Mouse (Mus musculus): ENCODE measurements around the gene Olfr1361. TPM values are rescaled to one million over a fixed set of nuclear protein-coding genes. Genes with fewer than 3 reads are reported as not detected.

The Olfr1361 gene
- total RNA-seq (2021) = not detected
- long read RNA-seq, experiment 1 = 0 reads
- long read RNA-seq, experiment 2 = 0 reads

DNA sequence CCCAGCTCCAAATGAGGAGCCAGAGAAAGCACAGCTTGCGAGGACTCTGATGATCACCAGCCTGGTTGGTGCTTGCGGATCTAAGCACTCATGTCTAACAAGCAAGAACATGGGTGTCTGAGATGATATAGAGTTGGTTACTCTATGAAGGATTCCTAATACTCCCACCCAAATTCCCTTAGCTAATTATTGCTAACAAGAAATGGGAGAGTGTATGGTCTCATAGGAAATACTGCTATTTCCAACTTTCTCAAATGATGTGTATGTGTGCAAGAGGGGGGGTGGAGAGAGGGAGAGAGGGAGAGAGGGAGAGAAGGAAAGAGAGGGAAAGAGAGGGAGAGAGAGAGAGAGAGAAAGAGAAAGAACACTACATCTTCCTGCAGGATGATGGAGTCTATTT lies at the start of gene Olfr1361:
Gene Olfr1361 (minus strand): TSS at position 101 of the 400 bp plus-strand sequence.
- no peak for DNase-seq (ENCODE audit: low spot score in 2 of 2)

DNA sequence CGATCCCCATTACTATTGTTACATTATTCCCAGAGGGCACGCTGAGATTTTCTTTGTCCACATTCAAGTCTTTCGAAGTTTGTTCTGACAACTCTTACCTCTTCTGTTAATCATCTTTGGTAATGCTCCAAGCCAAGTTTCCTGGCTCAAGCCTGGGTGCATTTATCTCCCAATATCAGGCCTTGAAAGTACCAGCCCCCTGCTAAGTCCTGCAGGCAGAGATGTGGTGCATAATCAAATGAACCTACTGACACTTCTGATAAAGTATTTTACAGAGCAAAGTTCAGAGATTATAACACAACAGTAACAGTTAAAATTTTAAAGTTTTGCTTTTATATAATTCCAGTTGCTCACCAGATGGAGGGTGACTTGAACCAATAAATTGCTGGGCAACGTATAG lies 48.5 kb upstream of the Olfr1361 start:
- DNase-seq (ENCODE audit: low spot score in 2 of 2) = no peak

DNA sequence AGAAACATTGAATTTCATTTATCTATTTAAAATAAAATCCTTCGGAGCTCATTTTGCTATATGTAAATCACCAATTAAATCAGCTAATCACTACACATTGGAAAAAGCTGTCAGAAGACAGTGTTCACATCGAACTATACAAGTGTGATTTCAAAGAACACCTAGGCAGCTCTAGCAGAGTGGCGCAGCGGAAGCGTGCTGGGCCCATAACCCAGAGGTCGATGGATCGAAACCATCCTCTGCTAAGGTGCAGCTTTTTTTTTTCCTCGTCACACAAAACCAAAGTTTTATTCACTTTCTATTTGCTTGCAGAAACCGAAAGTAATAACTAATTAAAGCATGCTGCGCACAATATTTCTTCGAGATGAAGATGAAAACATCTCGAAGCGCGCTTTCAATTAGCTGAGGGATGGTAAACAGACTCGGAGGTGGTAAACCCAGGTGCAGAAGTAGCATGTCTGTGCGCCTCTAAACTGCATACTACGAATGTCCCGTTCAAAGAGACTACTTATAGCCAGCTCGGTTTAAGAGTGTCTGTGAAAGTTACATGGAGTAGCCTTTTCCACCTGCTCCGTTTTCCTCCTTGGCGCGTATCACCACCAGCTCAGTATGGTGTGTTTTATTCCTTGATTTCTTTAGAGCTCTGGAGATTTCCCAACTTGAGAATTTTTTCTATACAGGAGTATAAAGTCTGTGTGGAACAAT lies 47.8 kb upstream of the Olfr1361 start:
- DNase-seq (ENCODE audit: low spot score in 2 of 2) = peak; percentile 31 to 45

DNA sequence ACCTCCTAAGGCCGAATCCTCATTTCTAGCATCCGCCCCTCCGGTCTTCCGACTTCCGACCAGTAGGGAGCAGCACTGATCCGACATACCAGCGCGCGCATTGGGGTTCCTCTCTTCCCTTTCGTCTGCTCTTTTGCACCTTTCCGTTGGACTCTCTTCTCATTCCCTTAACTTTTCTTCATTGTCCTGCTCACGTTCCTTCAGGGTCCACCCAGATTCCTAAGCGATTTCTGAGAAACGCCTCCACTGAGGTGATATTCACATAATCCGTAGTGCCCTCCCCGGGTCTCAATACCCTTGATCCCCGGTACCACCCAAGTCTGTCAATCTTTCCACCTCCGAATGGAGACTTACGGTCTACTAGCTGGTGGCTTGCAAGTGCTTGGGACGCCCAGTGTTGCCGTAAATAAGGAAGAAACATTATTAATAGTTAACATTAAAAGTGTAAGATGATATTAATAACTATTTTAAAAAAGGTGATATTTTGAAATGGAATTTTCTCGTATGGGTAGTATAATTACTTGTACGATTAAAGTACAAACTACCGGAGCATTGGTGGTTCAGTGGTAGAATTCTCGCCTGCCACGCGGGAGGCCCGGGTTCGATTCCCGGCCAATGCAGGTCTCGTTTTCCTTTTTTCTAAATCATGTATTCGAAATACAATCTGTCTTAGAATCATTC lies 47.0 kb upstream of the Olfr1361 start:
- DNase-seq (ENCODE audit: low spot score in 2 of 2) = peak; percentile 64 to 81

DNA sequence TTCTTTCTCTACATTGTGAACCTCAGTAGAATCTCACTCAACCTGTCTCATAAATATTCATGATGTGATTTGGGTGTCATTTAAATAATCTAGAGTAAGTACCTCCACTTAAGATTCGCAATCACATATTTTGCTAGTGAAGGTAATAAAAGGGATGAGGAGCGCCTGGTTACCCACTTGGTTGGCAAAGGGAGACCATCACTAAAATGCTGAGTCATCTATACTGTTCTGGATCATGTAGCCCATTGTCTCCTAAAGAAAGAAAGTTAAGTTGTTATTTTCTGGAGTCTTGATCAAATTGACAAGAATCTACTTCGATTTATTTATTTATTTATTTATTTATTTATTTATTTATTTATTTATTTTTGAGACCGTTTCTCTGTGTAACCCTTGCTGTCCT lies 43.5 kb upstream of the Olfr1361 start:
- DNase-seq (ENCODE audit: low spot score in 2 of 2) = no peak

DNA sequence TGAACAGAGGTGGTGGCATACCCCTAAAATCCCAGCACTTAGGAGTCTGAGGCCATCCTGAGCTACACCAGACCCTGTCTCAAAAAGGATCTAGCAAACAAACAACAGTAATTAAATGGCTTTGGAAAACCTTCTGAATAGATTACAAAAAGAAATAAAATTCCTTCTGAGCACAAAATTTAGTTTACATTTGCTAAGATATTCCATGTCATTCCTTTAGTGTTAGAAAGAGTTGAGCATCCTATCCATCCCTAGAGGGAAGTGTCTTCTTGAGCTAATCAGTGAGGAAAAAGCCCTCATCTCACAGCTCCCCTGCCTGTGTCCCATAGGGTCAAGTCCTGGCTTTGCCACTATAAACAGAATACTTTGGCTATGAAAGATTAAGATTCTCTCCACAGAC lies 34.6 kb upstream of the Olfr1361 start, which contains the start of gene Olfr1359:
Gene Olfr1359 (plus strand): TSS at position 301 of the 400 bp plus-strand sequence.
- no peak for DNase-seq (ENCODE audit: low spot score in 2 of 2)

DNA sequence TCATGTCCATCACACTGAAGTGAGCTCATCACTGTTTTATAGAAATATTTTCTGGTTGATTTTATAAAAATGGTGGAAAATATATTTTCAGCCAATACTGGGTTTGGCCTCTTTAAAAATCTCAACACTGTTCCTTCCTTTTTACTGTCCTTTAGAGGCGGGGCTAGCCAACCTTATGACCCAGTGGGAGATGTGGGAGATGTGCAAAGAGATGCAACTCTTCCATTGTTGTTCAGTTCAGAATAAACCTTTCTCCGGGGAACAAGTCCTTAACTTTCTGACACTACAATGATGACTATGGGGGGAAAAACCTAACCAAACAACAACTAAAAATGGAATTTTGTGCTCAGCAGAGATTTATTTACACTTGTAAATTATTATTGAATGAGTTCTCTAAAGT lies 14.1 kb upstream of the Olfr1361 start, which contains the start of gene Olfr1360:
Gene Olfr1360 (minus strand): TSS at position 101 of the 400 bp plus-strand sequence.
- DNase-seq (ENCODE audit: low spot score in 2 of 2) = no peak

DNA sequence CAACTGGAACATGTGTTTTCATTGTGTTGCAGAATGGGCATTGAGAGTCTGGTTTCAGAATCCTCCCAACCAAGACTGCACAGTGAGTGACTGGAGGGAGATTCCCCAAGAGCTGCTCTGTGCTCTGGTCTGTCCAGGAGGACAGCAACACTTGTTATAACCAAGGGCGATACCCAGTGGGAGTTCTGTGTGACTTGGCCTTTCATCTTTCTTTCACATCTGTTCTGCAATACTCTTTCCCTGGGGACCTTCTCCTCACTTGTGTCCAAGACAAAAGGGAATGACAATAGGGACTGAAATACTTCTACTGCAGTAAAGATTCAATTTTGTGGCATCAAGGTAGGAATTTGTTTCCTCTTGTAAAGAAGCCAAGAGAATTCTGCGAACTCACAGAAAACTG lies 20.8 kb downstream of the Olfr1361 start, which contains the start of gene Olfr11:
Gene Olfr11 (minus strand): TSS at position 101 of the 400 bp plus-strand sequence.
- no peak for DNase-seq (ENCODE audit: low spot score in 2 of 2)

DNA sequence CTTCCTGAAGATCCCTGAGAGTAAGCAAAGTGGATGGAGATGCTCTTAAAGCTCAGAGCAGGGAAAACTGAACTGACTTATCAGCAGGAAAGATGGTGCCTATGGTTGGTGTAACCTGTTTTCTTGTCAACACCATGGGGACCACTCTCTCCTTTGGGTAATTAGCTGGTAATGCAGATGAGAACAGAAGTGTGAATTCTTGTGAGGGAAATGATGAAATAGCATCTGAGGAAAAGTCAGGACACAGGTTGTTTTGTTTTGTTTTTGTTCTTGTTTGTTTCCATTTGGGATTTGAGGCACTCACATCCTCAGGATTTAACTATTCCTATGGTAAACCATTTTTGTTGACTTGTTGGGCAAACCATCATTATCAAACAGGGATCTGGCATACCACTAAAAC lies 49.3 kb downstream of the Olfr1361 start, which contains the start of gene Olfr1362:
Gene Olfr1362 (minus strand): TSS at position 101 of the 400 bp plus-strand sequence.
- DNase-seq (ENCODE audit: low spot score in 2 of 2) = no peak

Other genes with a start within 250 kb of the Olfr1361 start
- gene Pgbd1, start 222.3 kb downstream of the Olfr1361 start, total RNA-seq (2021) = under 1 TPM; 0.90 to 0.95 TPM
- 10 to 100 TPM; 38.2 to 41.0 TPM for gene Zscan26, start 209.7 kb downstream of the Olfr1361 start, total RNA-seq (2021)
- 1 to 10 TPM; 1.8 TPM for gene Nkapl, start 194.9 kb downstream of the Olfr1361 start, total RNA-seq (2021)
- gene Zkscan4, start 184.5 kb downstream of the Olfr1361 start, total RNA-seq (2021) = 1 to 10 TPM; 6.1 to 6.5 TPM
- gene Gm10065, start 183.9 kb downstream of the Olfr1361 start, total RNA-seq (2021) = not detected
- 1 to 10 TPM; 9.0 to 10.0 TPM for gene AK157302, start 168.2 kb downstream of the Olfr1361 start, total RNA-seq (2021)
- gene Gm11273, start 162.0 kb downstream of the Olfr1361 start, total RNA-seq (2021) = 10 to 100 TPM; 83.5 to 90.6 TPM
- 10 to 100 TPM; 27.8 to 30.2 TPM for gene Zkscan8, start 132.3 kb downstream of the Olfr1361 start, total RNA-seq (2021)
- gene Olfr1366, start 120.6 kb downstream of the Olfr1361 start, total RNA-seq (2021) = not detected
- gene Olfr1535, start 103.5 kb downstream of the Olfr1361 start, total RNA-seq (2021) = not detected
- not detected for gene Olfr1364, start 81.6 kb downstream of the Olfr1361 start, total RNA-seq (2021)
- not detected for gene Olfr1362, start 49.4 kb downstream of the Olfr1361 start, total RNA-seq (2021)
- under 1 TPM in 1 of 2 experiments, not detected in 1; 0.08 TPM for gene Olfr11, start 20.9 kb downstream of the Olfr1361 start, total RNA-seq (2021)
- not detected for gene Olfr1360, start 14.0 kb upstream of the Olfr1361 start, total RNA-seq (2021)
- gene Olfr1359, start 34.7 kb upstream of the Olfr1361 start, total RNA-seq (2021) = not detected
- 100 to 1,000 TPM; 453 to 539 TPM for gene Hist1h2bl, start 52.8 kb upstream of the Olfr1361 start, total RNA-seq (2021)
- 100 to 1,000 TPM; 319 to 362 TPM for gene Hist1h2ai, start 53.0 kb upstream of the Olfr1361 start, total RNA-seq (2021)
- gene Hist1h3h, start 54.3 kb upstream of the Olfr1361 start, total RNA-seq (2021) = 100 to 1,000 TPM; 643 to 717 TPM
- gene Hist1h2bm, start 58.7 kb upstream of the Olfr1361 start, total RNA-seq (2021) = 100 to 1,000 TPM; 142 to 169 TPM
- 100 to 1,000 TPM in 1 of 2 experiments, 10 to 100 TPM in 1; 89.5 to 116 TPM for gene Hist1h4j, start 71.7 kb upstream of the Olfr1361 start, total RNA-seq (2021)
- gene Hist1h4k, start 87.1 kb upstream of the Olfr1361 start, total RNA-seq (2021) = 1,000 to 10,000 TPM; 1,000 to 1,309 TPM
- 100 to 1,000 TPM; 172 to 196 TPM for gene Hist1h2ak, start 90.4 kb upstream of the Olfr1361 start, total RNA-seq (2021)
- 100 to 1,000 TPM; 256 to 306 TPM for gene Hist1h2bn, start 90.7 kb upstream of the Olfr1361 start, total RNA-seq (2021)
- gene Hist1h1b, start 117.2 kb upstream of the Olfr1361 start, total RNA-seq (2021) = 100 to 1,000 TPM; 315 to 390 TPM
- 100 to 1,000 TPM; 511 to 579 TPM for gene Hist1h3i, start 120.0 kb upstream of the Olfr1361 start, total RNA-seq (2021)
- gene Hist1h2an, start 123.8 kb upstream of the Olfr1361 start, total RNA-seq (2021) = 100 to 1,000 TPM; 122 to 129 TPM
- gene Hist1h2bp, start 124.1 kb upstream of the Olfr1361 start, total RNA-seq (2021) = 100 to 1,000 TPM; 192 to 223 TPM
- 100 to 1,000 TPM; 352 to 396 TPM for gene Hist1h2bq, start 146.8 kb upstream of the Olfr1361 start, total RNA-seq (2021)
- 100 to 1,000 TPM; 477 to 608 TPM for gene Hist1h2ao, start 147.1 kb upstream of the Olfr1361 start, total RNA-seq (2021)
- 100 to 1,000 TPM; 742 to 886 TPM for gene Hist1h4m, start 148.4 kb upstream of the Olfr1361 start, total RNA-seq (2021)
- 100 to 1,000 TPM; 144 to 157 TPM for gene Hist1h4n, start 168.8 kb upstream of the Olfr1361 start, total RNA-seq (2021)
- 100 to 1,000 TPM; 329 to 379 TPM for gene Hist1h2ap, start 170.1 kb upstream of the Olfr1361 start, total RNA-seq (2021)
- 100 to 1,000 TPM; 346 to 390 TPM for gene Hist1h2br, start 170.4 kb upstream of the Olfr1361 start, total RNA-seq (2021)